Mouse (Mus musculus): ENCODE measurements around the gene Wdr20. TPM values are rescaled to one million over a fixed set of nuclear protein-coding genes. Genes with fewer than 3 reads are reported as not detected.
"Not testable (repeated sequence)": the region's sequence is repeated elsewhere in the genome, so short reads cannot be mapped to it uniquely, and the experiment has no call there.

Gene Wdr20
- 9.1 and 10.1 TPM in 2 replicates for polyA plus RNA-seq (2012; rRNA removed)
- 7.5 and 8.8 TPM in 2 replicates for polyA plus RNA-seq (2014; fragmentation: Nextera tagmentation; extraction: Ambion mirVana)

DNA sequence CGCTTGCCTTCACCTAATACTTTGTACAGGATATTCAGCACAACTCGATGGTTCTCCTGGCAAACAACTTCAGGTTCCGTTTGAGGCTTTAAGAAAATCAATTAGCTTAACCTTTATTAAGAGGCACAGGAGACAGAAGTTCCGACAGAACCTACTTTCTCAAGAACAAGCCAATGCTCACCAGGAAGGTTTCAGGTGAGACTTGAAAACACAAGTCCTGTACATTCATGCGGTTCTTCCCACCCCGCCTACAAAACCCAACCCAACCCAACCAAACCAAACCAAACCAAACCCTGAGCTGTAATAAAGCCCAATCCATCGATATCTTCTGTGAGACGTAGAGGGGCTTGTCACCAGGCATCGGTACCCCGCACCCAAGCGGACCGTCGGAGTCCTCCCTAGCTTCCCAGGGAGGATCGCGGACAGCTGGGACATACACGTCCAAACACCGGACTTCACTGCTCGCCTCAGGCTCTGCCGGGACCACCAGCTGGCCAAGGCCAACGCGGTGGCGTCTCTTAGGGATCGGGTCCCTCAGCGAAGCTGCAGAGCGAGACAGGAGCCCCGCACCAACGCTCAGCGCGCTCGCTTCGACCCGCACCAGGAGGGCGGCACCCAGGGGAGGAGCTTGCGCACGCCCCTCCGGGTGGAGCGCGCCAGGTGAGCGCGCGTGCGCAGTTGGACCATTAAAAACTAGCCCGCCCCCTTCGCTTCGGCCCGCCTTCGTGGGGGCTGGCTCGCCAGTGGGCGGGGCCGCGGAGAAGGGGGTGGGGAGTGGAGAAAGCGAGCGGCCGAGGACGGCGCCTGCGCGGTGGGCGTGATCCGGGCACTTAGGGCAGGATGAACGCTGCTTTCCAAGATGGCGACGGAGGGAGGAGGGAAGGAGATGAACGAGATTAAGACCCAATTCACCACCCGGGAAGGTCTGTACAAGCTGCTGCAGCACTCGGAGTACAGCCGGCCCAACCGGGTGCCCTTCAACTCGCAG is at the start of gene Wdr20:
TSS of gene Wdr20 (plus strand) at position 775 of the 988 bp plus-strand sequence.
- H3K36me3 ChIP-seq (replicated peaks; ENCODE audit: control insufficient read depth, insufficient read depth, low read depth): no peaks in the 10 kb centered on the region
- peaks cover 9 to 13% of the 10 kb centered on the region in 2 experiments for H3K4me1 ChIP-seq (replicated peaks; ENCODE audit: control insufficient read depth in 2 of 2, insufficient read depth in 2 of 2, low read length in 1 of 2)
- H3K9me3 ChIP-seq (ENCODE audit: control insufficient read depth, low read length): no peaks in the 10 kb centered on the region
- H3K27me3 ChIP-seq (ENCODE audit: control insufficient read depth, insufficient read depth, low read length): peaks cover 3% of the 10 kb centered on the region
- WGBS (ENCODE audit: insufficient replicate concordance): under 1% methylated on average over 69 of the region's 69 CpGs
- TF ChIP-seq EP300 (IDR thresholded peaks at IDR 0.05; ENCODE audit: low read depth) (no peak), CTCF (IDR thresholded peaks at IDR 0.05; ENCODE audit: low read depth) (no peak)
- peak within 1 kb of the TSS; percentile 98 for H3K9ac ChIP-seq (replicated peaks)
- H3K4me2 ChIP-seq (ENCODE audit: low read depth): peak within 1 kb of the TSS; percentile 92
- peak; percentile 95 for ATAC-seq (ENCODE audit: insufficient read depth)
- peak within 1 kb of the TSS; percentile 73 for H3K27ac ChIP-seq
- peak within 1 kb of the TSS; percentile 89 to 100 for H3K4me3 ChIP-seq (ENCODE audit: insufficient read depth in 1 of 2, low read depth in 2 of 2, low read length in 2 of 2)
- peak; percentile 92 for DNase-seq (ENCODE audit: low read depth in 3 of 3, low spot score in 3 of 3)

DNA sequence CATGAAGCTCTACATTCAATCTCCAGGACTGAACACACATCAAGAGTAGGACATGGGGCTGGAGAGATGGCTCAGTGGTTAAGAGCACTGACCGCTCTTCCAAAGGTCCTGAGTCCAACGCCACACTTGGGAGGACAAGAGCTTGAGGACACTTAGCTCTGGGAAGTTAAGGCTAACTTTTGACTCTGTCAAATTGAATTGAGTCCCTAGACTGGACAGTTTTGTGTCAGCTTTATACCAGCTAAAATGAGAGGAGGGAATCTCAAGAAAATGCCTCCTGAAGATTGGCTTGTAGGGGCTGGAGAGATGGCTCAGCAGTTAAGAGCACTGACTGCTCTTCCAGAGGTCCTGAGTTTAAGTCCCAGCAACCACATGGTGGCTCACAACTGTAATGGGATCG is 48.8 kb upstream of the Wdr20 start:
- not testable (repeated sequence) for H3K4me1 ChIP-seq (replicated peaks; ENCODE audit: control insufficient read depth in 2 of 2, insufficient read depth in 2 of 2, low read length in 1 of 2); H3K9me3 ChIP-seq (ENCODE audit: control insufficient read depth, low read length); H3K4me2 ChIP-seq (ENCODE audit: low read depth); H3K4me3 ChIP-seq (ENCODE audit: insufficient read depth in 1 of 2, low read depth in 2 of 2, low read length in 2 of 2); ATAC-seq (ENCODE audit: insufficient read depth); H3K27me3 ChIP-seq (ENCODE audit: control insufficient read depth, insufficient read depth, low read length); H3K9ac ChIP-seq (replicated peaks); DNase-seq (ENCODE audit: low read depth in 3 of 3, low spot score in 3 of 3); H3K27ac ChIP-seq
- H3K36me3 ChIP-seq (replicated peaks; ENCODE audit: control insufficient read depth, insufficient read depth, low read depth): peaks cover 39% of the 10 kb centered on the region
- 80% methylated on average over 3 of the region's 3 CpGs for whole genome bisulfite sequencing (ENCODE audit: insufficient replicate concordance)

DNA sequence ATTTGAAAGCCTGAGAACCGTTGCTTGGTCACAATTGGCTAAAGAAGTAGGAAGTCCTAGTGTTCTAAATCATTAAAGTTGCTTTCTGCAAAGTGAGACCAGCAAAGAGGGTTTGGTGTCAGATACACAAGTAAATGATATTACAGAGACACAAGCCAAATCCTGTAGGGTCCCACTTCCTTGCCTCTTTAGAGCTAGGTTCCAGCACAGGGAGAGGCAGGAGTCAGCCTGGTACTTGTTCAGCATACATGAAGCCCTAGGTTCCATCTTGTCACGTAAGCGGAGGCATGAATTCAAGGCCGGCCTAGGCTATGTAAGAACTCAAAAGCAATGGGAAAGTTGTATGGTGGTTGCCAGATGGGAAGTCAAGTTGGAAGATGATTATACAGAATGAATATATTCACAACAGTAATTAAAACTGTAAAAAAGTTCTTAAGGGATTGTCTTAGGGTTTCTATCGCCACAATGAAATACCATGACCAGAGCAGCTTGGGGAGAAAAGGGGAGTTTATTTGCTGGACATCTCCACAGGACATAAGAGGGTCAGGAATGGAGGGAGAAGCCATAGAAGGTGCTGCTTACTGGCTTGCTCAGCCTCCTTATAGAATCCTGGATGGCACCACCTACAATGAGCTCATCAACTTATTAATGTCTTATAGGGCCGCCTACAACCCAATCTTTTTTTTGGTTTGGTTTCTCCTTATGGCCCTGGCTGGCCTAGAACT is 47.7 kb upstream of the Wdr20 start:
- peaks cover 47% of the 10 kb centered on the region for H3K36me3 ChIP-seq (replicated peaks; ENCODE audit: control insufficient read depth, insufficient read depth, low read depth)
- ATAC-seq (ENCODE audit: insufficient read depth): peak; percentile 38; the same call in 1 of the 2 replicates

DNA sequence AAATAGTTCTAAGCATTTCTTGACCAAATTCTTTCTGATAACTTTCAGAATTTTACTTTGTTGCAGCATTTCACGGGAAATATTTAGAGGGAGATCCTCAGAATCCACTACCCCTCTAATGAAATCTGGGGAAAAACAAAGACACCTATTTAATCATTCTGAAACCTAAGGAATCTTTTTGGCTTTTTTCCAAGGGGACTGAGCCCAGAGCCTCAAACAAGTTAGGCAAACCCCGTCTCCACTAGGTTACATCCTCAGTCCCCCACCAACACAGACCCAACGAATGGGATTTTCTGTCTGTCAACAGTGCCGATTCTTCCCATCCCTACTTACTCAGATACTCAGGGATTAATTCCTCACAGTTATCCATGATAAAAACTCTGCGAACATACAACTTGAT is 44.4 kb upstream of the Wdr20 start:
- not testable (repeated sequence) for ATAC-seq (ENCODE audit: insufficient read depth); H3K27me3 ChIP-seq (ENCODE audit: control insufficient read depth, insufficient read depth, low read length); H3K9me3 ChIP-seq (ENCODE audit: control insufficient read depth, low read length); H3K9ac ChIP-seq (replicated peaks); DNase-seq (ENCODE audit: low read depth in 3 of 3, low spot score in 3 of 3); H3K27ac ChIP-seq
- Histone ChIP-seq H3K36me3 (replicated peaks; ENCODE audit: control insufficient read depth, insufficient read depth, low read depth) (peaks cover 47% of the 10 kb centered on the region), H3K4me1 (replicated peaks; ENCODE audit: control insufficient read depth in 2 of 2, insufficient read depth in 2 of 2, low read length in 1 of 2) (peaks cover 18 to 22% of the 10 kb centered on the region in 2 experiments), H3K4me2 (ENCODE audit: low read depth) (peak overlapping the region; percentile 23; the same call in 1 of the 2 replicates), H3K4me3 (ENCODE audit: insufficient read depth in 1 of 2, low read depth in 2 of 2, low read length in 2 of 2) (0 out of 4 replicates have a peak overlapping the region, but pooled peaks of 1 of the 2 experiments have one; percentile 6)
- WGBS (ENCODE audit: insufficient replicate concordance): 72% methylated on average over 5 of the region's 5 CpGs

More for the DNA sequence above, 47.7 kb upstream of the Wdr20 start:
- Histone ChIP-seq H3K9me3 (ENCODE audit: control insufficient read depth, low read length) (no peaks in the 10 kb centered on the region), H3K9ac (replicated peaks) (no peak overlapping the region), H3K4me1 (replicated peaks; ENCODE audit: control insufficient read depth in 2 of 2, insufficient read depth in 2 of 2, low read length in 1 of 2) (peaks cover 4 to 7% of the 10 kb centered on the region in 2 experiments), H3K27ac (no peak overlapping the region), H3K27me3 (ENCODE audit: control insufficient read depth, insufficient read depth, low read length) (no peaks in the 10 kb centered on the region), H3K4me3 (ENCODE audit: insufficient read depth in 1 of 2, low read depth in 2 of 2, low read length in 2 of 2) (no peak overlapping the region), H3K4me2 (ENCODE audit: low read depth) (no peak overlapping the region)
- TF ChIP-seq EP300 (IDR thresholded peaks at IDR 0.05; ENCODE audit: low read depth): no peak
- no peak for TF ChIP-seq CTCF (IDR thresholded peaks at IDR 0.05; ENCODE audit: low read depth)
- no peak for DNase-seq (ENCODE audit: low read depth in 3 of 3, low spot score in 3 of 3)
- WGBS (ENCODE audit: insufficient replicate concordance): 72% methylated on average over 6 of the region's 6 CpGs
